Mouse (Mus musculus) thymus, adult 2 months (tissue): ENCODE measurements around the gene C2cd3. TPM values are rescaled to one million over a fixed set of nuclear protein-coding genes. Genes with fewer than 3 reads are reported as not detected.

Source experiments
- DNase-seq: peaks from one replicate; pipeline ENCODE4 v3.0.0; 2021
- H3K27ac ChIP-seq: fragments of 200-500 bp; 2 replicates; pipeline ENCODE4 v1.5.1; 2012; ENCODE audit warnings: low read length, control low read depth; ENCODE audit not compliant: control insufficient read depth, insufficient read depth
- H3K27me3 ChIP-seq: fragments of 200-500 bp; 2 replicates; pipeline ENCODE4 v1.6.1; 2012; ENCODE audit warnings: mild to moderate bottlenecking, low read length, moderate library complexity, mixed read lengths; ENCODE audit not compliant: control insufficient read depth, insufficient read depth
- H3K36me3 ChIP-seq: fragments of 200-500 bp; 2 replicates; pipeline ENCODE4 v1.6.1; 2012; ENCODE audit warnings: mild to moderate bottlenecking, low read length, moderate library complexity; ENCODE audit not compliant: control insufficient read depth, insufficient read depth
- H3K4me1 ChIP-seq: fragments of 200-500 bp; replicated peaks from 2 replicates; pipeline ENCODE4 v1.6.1; 2012; ENCODE audit warnings: low read length; ENCODE audit not compliant: control insufficient read depth, insufficient read depth
- H3K4me3 ChIP-seq: fragments of 200-500 bp; 2 replicates; pipeline ENCODE4 v1.5.1; 2012; ENCODE audit warnings: mild to moderate bottlenecking, low read length, control low read depth, moderate library complexity; ENCODE audit not compliant: control insufficient read depth, insufficient read depth
- CTCF ChIP-seq: fragments of 200-500 bp; IDR thresholded peaks from 2 replicates; pipeline ENCODE4 v1.5.1; 2012; ENCODE audit warnings: mild to moderate bottlenecking, control low read depth, low read length, moderate library complexity, borderline replicate concordance; ENCODE audit not compliant: control insufficient read depth, poor library complexity, insufficient read depth; ENCODE audit errors: extremely low read depth
- POLR2A ChIP-seq: fragments of 200-500 bp; IDR thresholded peaks from 2 replicates; pipeline ENCODE4 v1.6.1; 2012; ENCODE audit warnings: mild to moderate bottlenecking, low read length, control low read depth, moderate library complexity; ENCODE audit not compliant: control insufficient read depth, poor library complexity, insufficient read depth; ENCODE audit errors: extremely low read depth
- WGBS: fragments of 180-500 bp; shearing (Covaris S2); methylation state at CpG from one replicate; pipeline ENCODE4 v1.1.7; 2018; 5-methylcytosine and 5-hydroxymethylcytosine counted together
- polyA plus RNA-seq: library from polyadenylated mRNA; depleted of rRNA; stranded (reverse); fragments of >200 nt; gene quantifications from 2 replicates; pipeline ENCODE4 v1.2.3, GENCODE M21; 2012

C2cd3 gene
- polyA plus RNA-seq, 1 experiment = 52.2 TPM

- no peak for DNase-seq
- Histone ChIP-seq H3K4me3 (no peak overlapping the region), H3K27me3 (no peaks in the 10 kb centered on the region), H3K36me3 (peaks cover 72% of the 10 kb centered on the region), H3K27ac (no peak overlapping the region), H3K4me1 (no peaks in the 10 kb centered on the region)
- WGBS = 99% methylated on average over 2 of the region's 2 CpGs
- TF ChIP-seq POLR2A (no peak), CTCF (no peak)
These were observed 36.1 kb upstream of the C2cd3 start for GRCm38 (mm10) chr7:100335921-100336320.

- H3K27ac ChIP-seq = no peak overlapping the region
- H3K36me3 ChIP-seq = 0 out of 2 replicates have a peak, but pooled peaks cover 7% of the 10 kb centered on the region
- H3K27me3 ChIP-seq = no peaks in the 10 kb centered on the region
- WGBS = 93% methylated on average over 4 of the region's 4 CpGs
- H3K4me3 ChIP-seq = no peak overlapping the region
- TF ChIP-seq CTCF = no peak
- TF ChIP-seq POLR2A = no peak
- DNase-seq = no peak
- no peaks in the 10 kb centered on the region for H3K4me1 ChIP-seq
These were observed 17.0 kb upstream of the C2cd3 start for GRCm38 (mm10) chr7:100354984-100355383.

- TF ChIP-seq CTCF (no peak), POLR2A (no peak)
- H3K27ac ChIP-seq = no peak overlapping the region
- H3K36me3 ChIP-seq = 0 out of 2 replicates have a peak, but pooled peaks cover 7% of the 10 kb centered on the region
These were observed 15.7 kb upstream of the C2cd3 start for GRCm38 (mm10) chr7:100356324-100356723.

GRCm38 (mm10) chr7:100356768-100357167 lies 15.3 kb upstream of the C2cd3 start:
- Histone ChIP-seq H3K27ac (no peak overlapping the region), H3K27me3 (no peaks in the 10 kb centered on the region), H3K36me3 (0 out of 2 replicates have a peak, but pooled peaks cover 7% of the 10 kb centered on the region), H3K4me3 (no peak overlapping the region), H3K4me1 (no peaks in the 10 kb centered on the region)
- WGBS = 96% methylated on average over 1 of the region's 1 CpGs
- TF ChIP-seq CTCF = no peak
- TF ChIP-seq POLR2A = no peak
- no peak for DNase-seq

More at GRCm38 (mm10) chr7:100356324-100356723, 15.7 kb upstream of the C2cd3 start:
- WGBS = over 99% methylated on average over 5 of the region's 5 CpGs
- no peak for DNase-seq
- Histone ChIP-seq H3K4me1 (no peaks in the 10 kb centered on the region), H3K27me3 (no peaks in the 10 kb centered on the region), H3K4me3 (no peak overlapping the region)

GRCm38 (mm10) chr7:100357856-100358255 lies 14.2 kb upstream of the C2cd3 start:
- no peak overlapping the region for H3K27ac ChIP-seq
- H3K36me3 ChIP-seq = 0 out of 2 replicates have a peak, but pooled peaks cover 7% of the 10 kb centered on the region
- H3K4me3 ChIP-seq = no peak overlapping the region
- H3K4me1 ChIP-seq = no peaks in the 10 kb centered on the region
- H3K27me3 ChIP-seq = no peaks in the 10 kb centered on the region
- DNase-seq = no peak
- TF ChIP-seq POLR2A (no peak), CTCF (no peak)

- no peak overlapping the region for H3K27ac ChIP-seq
- no peaks in the 10 kb centered on the region for H3K27me3 ChIP-seq
- TF ChIP-seq POLR2A (no peak), CTCF (no peak)
- no peak for DNase-seq
- H3K4me1 ChIP-seq = peaks cover 2% of the 10 kb centered on the region; the same call in 1 of the 2 replicates
- no peaks in the 10 kb centered on the region for H3K36me3 ChIP-seq
- WGBS = 79% methylated on average over 2 of the region's 2 CpGs
- no peak overlapping the region for H3K4me3 ChIP-seq
These were observed 8.9 kb upstream of the C2cd3 start for GRCm38 (mm10) chr7:100363162-100363561.

- 59% methylated on average over 6 of the region's 6 CpGs for WGBS
- no peak for TF ChIP-seq POLR2A
- TF ChIP-seq CTCF = no peak
- Histone ChIP-seq H3K36me3 (no peaks in the 10 kb centered on the region), H3K4me1 (peaks cover 2% of the 10 kb centered on the region; the same call in 1 of the 2 replicates), H3K27me3 (no peaks in the 10 kb centered on the region), H3K4me3 (no peak overlapping the region), H3K27ac (no peak overlapping the region; the same call in 1 of the 2 replicates)
- no peak for DNase-seq
These were observed 7.1 kb upstream of the C2cd3 start for GRCm38 (mm10) chr7:100364888-100365287.

GRCm38 (mm10) chr7:100372452-100372980 lies 483 bp downstream of the C2cd3 start:
- WGBS = 7% methylated on average over 17 of the region's 17 CpGs
- Histone ChIP-seq H3K27ac (peak overlapping the region; percentile 53; the same call in 1 of the 2 replicates), H3K27me3 (no peaks in the 10 kb centered on the region), H3K4me3 (peak overlapping the region; percentile 85), H3K36me3 (peaks cover 10% of the 10 kb centered on the region), H3K4me1 (no peaks in the 10 kb centered on the region)
- DNase-seq = no peak
- TF ChIP-seq POLR2A (no peak), CTCF (no peak)
